Mouse (Mus musculus) cerebellum, adult 8-10 months (tissue): ENCODE data around the gene Zcchc9.
"Not testable (repeated sequence)": the region's sequence is repeated elsewhere in the genome, so short reads cannot be mapped to it uniquely, and the experiment has no call there.

Experiments used
- DNase-seq: peaks from one replicate; pipeline ENCODE4 v3.0.0; 2022

Gene Zcchc9

GRCm38 (mm10) chr13:91807155-91807839 is at the start of gene Zcchc9:
Gene Zcchc9, minus strand, starts transcription at chr13:91807705.
- peak; percentile 89 for DNase-seq

GRCm38 (mm10) chr13:91854412-91854811 is 46.9 kb upstream of the Zcchc9 start:
- DNase-seq, result no peak

DNA sequence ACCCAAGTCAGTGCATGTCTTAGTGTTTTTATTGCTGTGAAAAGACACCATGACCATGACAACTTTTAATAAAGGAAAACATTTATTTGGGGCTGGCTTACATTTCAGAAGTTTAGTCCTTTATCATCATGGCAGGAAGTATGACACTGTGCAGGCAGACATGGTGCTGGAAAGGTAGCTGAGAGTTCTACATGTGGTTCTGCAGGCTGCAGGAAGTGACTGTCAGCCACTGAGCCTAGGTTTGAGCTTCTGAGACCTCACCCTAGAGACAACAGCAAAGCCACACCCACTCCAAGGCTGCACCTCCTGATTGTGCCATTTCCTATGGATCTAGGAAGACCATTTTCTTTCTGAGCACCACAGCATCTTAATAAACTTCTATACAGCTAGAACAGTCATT is 20.4 kb upstream of the Zcchc9 start:
- DNase-seq, result no peak

DNA sequence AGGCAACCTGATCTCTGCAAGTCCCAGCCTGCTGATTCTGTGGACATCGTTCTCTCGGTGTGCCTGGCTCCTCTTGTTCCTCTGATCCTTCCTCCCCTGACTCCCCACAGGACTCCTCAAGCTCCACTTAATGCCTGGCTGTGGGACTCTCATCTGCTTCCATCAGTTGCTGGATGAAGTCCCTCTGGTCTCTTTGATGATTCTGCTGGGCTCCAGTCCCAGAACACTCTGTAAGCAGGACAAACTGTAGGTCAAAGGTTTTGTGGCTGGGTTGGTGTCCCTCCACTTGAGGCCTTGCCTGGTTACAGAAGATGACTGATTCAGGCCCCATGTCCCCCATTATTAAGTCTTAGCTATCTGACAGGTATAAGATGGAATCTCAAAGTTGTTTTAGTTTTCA is 18.6 kb upstream of the Zcchc9 start:
- DNase-seq, result no peak

DNA sequence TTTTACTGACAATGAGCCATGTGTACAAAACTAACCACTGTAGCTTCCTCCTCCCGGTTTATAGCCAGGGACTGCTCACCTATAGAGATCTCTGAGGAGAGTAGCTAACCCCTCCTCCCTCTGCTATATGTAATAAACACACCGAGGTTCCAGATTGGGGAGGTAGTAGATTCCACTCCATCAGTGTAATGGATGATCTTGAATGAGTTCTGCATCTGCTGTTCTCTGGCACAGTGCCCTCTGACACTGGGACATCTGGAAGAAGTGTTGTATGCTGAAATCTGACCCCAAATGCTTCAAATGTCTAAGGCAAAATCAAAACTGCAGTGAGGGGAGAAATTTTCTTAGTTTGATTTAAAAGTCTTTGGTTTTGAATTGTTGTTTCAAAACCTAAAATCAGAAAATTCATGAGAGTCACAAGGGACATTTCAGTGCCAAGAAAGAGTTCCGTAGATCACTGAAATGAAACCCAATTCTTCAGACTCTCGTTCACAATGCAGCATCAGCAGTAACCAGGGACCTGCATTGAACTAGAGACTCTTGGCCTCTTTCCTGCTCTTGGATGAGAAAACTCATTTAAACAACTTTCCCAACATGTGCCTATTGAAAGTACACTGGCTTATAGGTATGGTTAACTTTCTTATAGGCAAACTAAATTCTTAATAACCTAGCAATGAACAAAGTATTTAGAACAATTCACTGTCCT is 17.5 kb upstream of the Zcchc9 start:
- no peak for DNase-seq

DNA sequence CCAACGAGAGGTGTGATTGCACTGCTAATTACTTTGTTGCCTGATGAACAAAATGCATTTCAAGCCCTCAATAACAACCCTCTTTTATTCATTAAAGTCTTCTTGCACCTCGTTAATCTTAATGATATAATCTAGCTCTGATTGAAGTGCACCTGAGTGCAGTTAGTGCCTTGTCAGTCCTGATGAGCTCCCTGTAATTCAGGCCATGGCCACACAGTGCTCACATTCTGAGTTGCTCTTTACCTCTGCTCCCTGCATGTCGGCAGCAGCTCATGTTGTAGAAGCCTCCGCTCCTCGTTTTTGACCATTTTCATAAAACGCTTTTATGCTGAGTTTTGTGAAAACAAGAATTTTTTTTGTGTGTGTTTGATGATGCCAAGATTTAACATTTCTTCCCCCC is 16.2 kb upstream of the Zcchc9 start:
- no peak for DNase-seq

DNA sequence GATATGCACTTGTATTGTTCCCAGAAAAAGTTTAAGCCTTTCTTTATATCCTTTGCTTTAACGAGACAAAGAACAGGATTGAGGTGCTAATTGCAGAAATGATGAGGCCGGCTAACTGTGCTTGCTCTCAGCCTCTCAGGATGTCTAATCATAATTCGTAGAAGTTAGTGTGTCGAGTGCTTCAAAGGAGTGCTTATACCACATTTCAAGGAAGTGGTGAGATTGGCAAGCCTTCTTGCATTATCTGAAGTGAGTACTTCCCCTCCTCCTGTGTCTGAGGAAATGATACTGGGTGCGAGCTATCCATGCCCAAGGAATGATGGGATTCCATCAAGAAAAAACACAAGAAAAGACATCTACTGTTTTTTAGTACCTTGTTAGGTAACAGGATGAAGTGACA is 7.2 kb upstream of the Zcchc9 start:
- DNase-seq, result no peak

DNA sequence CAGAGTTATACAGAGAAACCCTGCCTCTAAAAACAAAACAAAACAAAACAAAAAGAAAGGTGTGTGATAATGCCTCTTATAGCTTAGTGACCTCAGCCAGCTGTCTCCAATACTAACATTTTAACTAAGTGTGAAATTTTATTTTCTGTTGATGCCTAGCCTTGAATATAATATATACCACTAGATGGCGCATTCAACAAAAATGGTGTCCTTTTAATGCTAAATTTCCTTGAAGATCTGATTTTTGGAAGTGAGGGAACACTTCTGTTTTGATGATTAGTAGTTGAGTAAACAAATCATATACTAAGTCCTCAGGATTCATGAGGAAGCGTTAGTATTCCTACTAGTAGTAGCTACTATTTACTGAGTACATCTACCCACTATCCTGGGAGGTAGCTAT is 2.0 kb upstream of the Zcchc9 start:
- DNase-seq, result no peak

- DNase-seq, result peak; percentile 12
Observed at GRCm38 (mm10) chr13:91807874-91808575, 520 bp upstream of the Zcchc9 start.

- DNase-seq, result no peak
Observed at GRCm38 (mm10) chr13:91801726-91802125, 5.8 kb downstream of the Zcchc9 start.

- no peak for DNase-seq
Observed at GRCm38 (mm10) chr13:91797442-91797841, 10.1 kb downstream of the Zcchc9 start.

DNA sequence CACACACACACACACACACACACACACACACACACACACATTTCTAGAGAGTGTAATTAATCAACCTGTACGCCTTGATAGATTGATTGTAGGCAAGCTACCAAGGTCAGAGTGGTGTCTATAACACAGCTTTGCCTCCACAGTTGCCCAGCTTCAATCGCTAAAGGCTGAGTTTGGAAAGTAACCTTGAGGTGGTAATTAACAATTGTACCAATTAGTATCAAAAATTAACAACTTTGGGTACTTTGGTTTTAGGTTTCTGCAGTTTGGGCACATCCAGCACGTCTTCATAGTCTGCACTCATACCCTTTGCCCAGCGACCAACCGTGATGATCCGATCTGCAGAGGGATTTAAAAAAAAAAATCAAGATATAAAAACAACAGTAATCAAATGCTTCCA is 10.6 kb downstream of the Zcchc9 start:
- DNase-seq, result no peak

DNA sequence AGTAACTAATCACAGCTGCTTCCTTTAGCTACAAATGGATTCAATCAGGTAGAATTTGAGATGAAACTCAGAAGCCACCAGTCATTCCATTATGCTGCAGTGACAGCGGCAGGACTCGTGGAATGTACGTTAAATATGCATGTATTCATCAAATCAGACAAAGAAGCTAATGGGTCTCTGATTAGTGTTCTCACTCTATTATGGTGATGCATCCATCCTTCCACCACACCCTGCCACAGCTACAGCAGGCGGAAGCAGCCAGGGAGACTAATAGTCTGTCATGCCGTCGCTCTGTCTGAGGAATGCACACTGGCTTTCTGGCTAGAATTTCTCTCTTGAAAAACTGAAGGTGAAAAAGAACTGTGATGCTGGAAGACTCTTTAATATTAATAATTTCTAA is 11.5 kb downstream of the Zcchc9 start:
- no peak for DNase-seq

DNA sequence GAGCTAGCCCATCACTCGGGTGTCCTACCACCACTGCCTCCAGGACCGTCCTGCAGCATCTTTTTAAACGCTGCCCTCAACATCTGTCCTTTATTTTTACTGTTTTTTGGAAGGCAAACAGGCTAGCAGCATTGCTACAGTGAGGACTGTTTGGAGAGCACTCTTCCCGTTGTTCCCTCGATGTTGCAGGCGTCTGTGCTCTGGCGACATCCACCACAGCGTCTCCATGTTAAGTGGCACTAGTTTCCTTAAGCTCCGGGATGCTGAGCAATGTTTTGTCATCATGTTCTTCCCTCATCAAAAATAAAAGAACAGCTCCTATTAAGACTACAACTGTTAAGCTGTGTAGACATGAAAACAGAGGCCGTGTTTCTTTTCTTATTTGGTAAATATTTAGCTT is 11.9 kb downstream of the Zcchc9 start:
- DNase-seq, result no peak

DNA sequence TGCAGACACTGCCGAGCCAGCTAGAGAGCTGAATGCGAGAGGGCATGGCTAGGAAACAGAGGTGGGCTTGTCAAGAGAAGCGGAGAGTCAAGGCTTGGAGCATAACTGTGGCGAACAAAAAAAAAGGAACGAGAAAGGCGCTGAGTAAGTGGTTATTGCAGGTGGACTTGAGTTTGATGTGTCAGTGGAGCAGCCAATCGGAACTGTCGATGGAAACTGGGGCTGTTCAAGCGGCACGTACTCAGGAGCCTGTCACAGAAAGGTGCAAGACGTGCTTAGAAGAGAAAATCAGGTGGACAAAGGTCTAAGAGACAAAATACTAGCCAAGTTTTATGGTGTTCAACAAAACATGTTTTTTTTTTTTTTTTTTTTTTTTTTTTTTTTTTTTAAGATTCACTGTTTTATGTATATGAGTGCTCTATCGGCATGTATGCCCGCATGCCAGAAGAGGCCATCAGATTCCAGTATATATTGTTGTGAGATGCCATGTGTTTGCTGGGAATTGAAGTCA is 12.5 kb downstream of the Zcchc9 start:
- no peak for DNase-seq

DNA sequence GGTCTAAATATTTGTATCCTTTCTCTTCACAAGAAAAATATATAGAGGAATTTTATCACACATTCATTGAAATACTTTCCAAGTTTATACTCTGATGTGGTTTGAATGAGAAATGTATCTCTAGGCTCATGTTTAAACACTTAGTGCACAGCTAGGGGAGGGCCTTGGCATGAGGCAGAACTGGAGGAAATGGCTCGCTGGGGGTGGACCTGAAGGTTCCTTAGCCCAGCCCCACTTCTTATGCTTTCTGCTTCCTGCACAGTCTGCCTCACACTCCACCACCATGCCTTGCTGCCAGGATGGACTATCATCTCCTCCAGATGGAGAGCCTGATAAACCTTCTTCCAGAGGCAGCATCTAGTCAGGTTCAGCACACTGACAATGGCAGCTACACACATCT is 15.5 kb downstream of the Zcchc9 start:
- no peak for DNase-seq

DNA sequence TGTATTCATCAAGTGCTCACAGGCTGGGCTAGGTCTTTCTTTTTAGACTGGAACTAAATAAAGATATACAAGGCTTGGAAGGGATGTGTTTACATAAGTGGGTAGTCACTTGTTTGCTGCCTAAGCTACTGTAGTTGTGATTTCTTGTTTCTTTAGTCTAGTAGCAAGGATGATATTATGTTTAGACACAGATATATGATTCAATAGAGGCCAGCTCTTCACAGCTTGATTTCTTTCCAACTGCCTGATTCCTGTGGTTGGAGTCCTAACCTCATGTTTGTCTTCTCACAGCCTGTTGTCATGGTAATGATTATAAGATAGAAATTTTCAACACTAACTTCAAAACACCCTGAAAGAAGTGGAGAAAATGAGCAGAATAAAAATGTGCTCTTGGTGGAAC is 27.6 kb downstream of the Zcchc9 start:
- no peak for DNase-seq

DNA sequence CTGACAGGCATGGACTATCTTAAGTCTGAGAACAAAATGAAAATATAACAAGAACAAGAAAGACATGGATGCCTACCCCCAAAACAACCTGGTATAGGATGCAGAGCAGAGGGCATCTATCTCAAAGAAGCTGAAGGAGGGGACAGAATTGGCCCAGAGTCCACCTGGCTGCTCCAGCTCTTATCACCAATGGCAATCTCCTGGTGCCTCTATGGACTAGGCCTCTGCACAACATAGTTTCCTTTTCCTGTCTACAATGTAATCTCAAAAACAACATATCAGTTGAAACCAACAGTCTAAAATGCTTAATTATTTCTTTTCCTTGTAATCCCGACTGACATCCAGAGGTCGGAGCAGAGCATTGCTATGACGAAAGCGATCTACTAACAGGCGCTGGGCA is 29.4 kb downstream of the Zcchc9 start:
- no peak for DNase-seq

DNA sequence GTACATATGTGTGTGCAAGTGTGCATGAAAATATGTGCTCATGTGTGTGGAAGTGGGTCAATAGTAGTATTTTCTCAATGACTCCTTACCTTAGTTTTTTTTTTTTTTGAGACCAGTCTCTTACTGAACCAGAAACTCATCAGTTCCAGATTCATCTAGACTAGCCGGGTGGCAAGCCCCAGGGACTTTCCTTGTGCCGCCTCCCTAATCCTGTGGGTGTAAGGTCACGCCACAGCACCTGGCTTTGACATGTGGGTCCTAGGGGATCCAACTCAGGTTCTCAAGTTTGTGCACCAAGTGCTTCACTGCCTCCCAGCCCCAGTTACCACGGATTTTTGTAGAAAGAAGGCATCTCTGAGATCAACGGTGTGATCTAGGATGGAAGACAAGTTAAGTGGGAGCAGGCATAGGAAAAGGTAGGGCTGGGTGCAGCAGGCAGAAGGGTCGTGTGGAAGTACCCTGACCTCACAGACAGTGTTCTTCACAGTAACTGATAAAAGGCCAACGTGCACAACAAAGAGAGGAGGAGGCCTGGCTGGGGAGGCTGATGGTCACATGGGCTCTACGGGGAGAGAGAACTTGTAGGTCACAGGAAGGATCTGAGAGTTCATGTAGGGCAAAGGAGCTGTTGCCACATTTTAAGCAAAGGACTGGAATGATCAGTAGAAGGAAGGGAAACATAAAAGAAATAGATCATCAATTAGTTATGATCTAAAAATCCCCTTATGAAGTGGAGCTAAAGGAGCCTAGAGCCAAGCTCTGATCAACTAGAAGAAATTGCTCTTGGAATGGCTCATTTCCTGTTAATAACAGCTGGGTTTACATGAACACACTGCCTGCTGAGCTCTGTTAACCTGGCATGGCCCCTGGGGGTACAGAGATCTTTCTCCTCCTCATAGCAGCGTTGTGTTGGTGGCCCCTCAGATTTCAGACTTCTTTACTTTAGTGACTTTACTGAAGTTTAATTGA is 38.5 kb downstream of the Zcchc9 start:
- no peak for DNase-seq

DNA sequence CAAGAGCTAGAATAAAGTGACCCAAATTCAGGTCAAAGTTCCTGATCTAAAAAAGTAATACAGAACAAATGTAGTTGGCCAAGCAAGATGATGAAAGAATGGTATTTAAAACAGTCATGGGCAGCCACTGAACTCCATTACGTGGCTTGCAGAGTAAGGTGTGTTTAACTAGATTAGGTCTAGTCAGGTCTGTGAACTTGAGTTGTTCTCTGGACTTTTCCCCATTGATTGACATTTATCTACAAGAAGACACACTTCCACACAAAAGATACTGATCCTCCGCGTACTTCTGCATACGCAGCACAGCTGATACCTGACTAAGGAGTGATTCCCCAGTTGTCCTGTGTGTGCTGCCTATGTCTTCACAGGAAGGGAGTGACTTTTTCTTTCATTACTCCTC is 41.9 kb downstream of the Zcchc9 start:
- DNase-seq, result no peak

GRCm38 (mm10) chr13:91763654-91764053 is 43.9 kb downstream of the Zcchc9 start:
- not testable (repeated sequence) for DNase-seq

GRCm38 (mm10) chr13:91761654-91762445 is 45.7 kb downstream of the Zcchc9 start:
- DNase-seq, result no peak
